Mouse (Mus musculus) embryo, embryonic 10 days (tissue): ENCODE data around the gene Atxn3.
"Not testable (repeated sequence)": the region's sequence is repeated elsewhere in the genome, so short reads cannot be mapped to it uniquely, and the experiment has no call there.

Source experiments
- DNase-seq: peaks from one replicate; pipeline ENCODE4 v3.0.0-alpha.2; 2015; ENCODE audit warnings: low spot score

The Atxn3 gene

GRCm38 (mm10) chr12:101957942-101958544, at the start of gene Atxn3:
Gene Atxn3, minus strand, starts transcription at chr12:101958246.
- DNase-seq, result peak; percentile 99

- no peak for DNase-seq
Observed at GRCm38 (mm10) chr12:102000785-102001184, 42.7 kb upstream of the Atxn3 start.

- DNase-seq, result no peak
Observed at GRCm38 (mm10) chr12:101998929-101999328, 40.9 kb upstream of the Atxn3 start.

- no peak for DNase-seq
Observed at GRCm38 (mm10) chr12:101994576-101995467, 36.8 kb upstream of the Atxn3 start.

- no peak for DNase-seq
Observed at GRCm38 (mm10) chr12:101987659-101988058, 29.6 kb upstream of the Atxn3 start.

GRCm38 (mm10) chr12:101985110-101985509, 27.1 kb upstream of the Atxn3 start:
- DNase-seq, result peak; percentile 40

- DNase-seq, result no peak
Observed at GRCm38 (mm10) chr12:101982977-101983376, 24.9 kb upstream of the Atxn3 start.

GRCm38 (mm10) chr12:101981559-101981958, 23.5 kb upstream of the Atxn3 start:
- no peak for DNase-seq

- DNase-seq, result no peak
Observed at GRCm38 (mm10) chr12:101980266-101980665, 22.2 kb upstream of the Atxn3 start.

- no peak for DNase-seq
Observed at GRCm38 (mm10) chr12:101979213-101979750, 21.2 kb upstream of the Atxn3 start.

- no peak for DNase-seq
Observed at GRCm38 (mm10) chr12:101978588-101978987, 20.5 kb upstream of the Atxn3 start.

- no peak for DNase-seq
Observed at GRCm38 (mm10) chr12:101978162-101978561, 20.1 kb upstream of the Atxn3 start.

GRCm38 (mm10) chr12:101977404-101977915, 19.4 kb upstream of the Atxn3 start:
- no peak for DNase-seq

GRCm38 (mm10) chr12:101976651-101977403, 18.8 kb upstream of the Atxn3 start:
- DNase-seq, result no peak

GRCm38 (mm10) chr12:101975601-101976571, 17.8 kb upstream of the Atxn3 start, which contains the start of gene Cpsf2:
Gene Cpsf2, plus strand, starts transcription at chr12:101975988.
- DNase-seq, result peak; percentile 88

- DNase-seq, result no peak
Observed at GRCm38 (mm10) chr12:101975167-101975600, 17.1 kb upstream of the Atxn3 start.

GRCm38 (mm10) chr12:101974571-101974970, 16.5 kb upstream of the Atxn3 start:
- no peak for DNase-seq

- DNase-seq, result no peak
Observed at GRCm38 (mm10) chr12:101972230-101972629, 14.2 kb upstream of the Atxn3 start.

- DNase-seq, result no peak
Observed at GRCm38 (mm10) chr12:101971311-101971710, 13.3 kb upstream of the Atxn3 start.

GRCm38 (mm10) chr12:101958960-101959780, 1.1 kb upstream of the Atxn3 start:
- DNase-seq, result not testable (repeated sequence)
